Mouse (Mus musculus) 416B (cell line): ENCODE results near the gene As3mt.
"Not testable (repeated sequence)": the region's sequence is repeated elsewhere in the genome, so short reads cannot be mapped to it uniquely, and the experiment has no call there.

Experiments used
- DNase-seq: peaks from one replicate; pipeline ENCODE4 v3.0.0; 2011; ENCODE audit warnings: low read depth

The As3mt gene

GRCm38 (mm10) chr19:46699011-46699481, 8.2 kb upstream of the As3mt start:
- DNase-seq = peak; percentile 60

- no peak for DNase-seq
Measured at GRCm38 (mm10) chr19:46701156-46701555, 6.1 kb upstream of the As3mt start.

- peak; percentile 72 for DNase-seq
Measured at GRCm38 (mm10) chr19:46705779-46706495, 1.3 kb upstream of the As3mt start.

- no peak for DNase-seq
Measured at GRCm38 (mm10) chr19:46706540-46707295, 540 bp upstream of the As3mt start.

GRCm38 (mm10) chr19:46710614-46711013, 3.4 kb downstream of the As3mt start:
- DNase-seq = no peak

DNA sequence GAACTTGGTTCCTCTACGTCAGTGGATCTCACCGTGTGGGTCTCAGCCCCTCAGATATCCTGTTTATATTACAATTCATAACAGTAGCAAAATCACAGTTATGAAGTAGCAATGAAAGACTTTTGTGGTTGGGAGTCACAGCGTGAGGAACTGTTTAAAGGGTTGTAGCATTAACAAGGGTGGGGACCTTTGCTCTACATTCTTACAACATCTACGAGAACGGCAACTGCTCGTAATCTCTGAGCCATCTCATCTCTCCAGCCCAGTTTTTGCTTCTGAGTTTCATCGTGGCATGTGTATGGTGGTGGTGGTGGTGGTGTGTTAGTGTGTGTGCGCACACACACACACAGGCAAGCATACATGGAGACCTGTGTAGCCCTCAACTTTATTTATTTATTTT, 7.0 kb downstream of the As3mt start:
- DNase-seq = no peak

DNA sequence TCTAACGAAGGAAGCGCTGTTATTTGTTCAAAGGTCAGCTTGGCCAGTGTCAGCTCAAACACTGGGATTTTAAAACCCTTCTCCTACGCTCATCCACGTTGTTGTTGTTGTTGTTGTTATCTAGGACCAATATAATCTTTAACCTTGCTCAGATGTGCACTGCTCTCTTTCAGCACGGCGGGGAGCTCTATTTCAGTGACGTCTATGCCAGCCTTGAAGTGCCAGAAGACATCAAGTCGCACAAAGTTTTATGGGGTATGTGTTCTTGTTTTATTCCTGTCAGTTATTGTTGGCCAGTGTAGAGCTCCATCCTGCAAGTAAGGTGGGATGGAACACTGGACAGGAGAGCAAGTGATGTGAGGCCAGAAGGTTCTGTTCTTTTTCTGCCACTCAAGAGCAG, 7.8 kb downstream of the As3mt start:
- DNase-seq = no peak

- peak; percentile 36 for DNase-seq
Measured at GRCm38 (mm10) chr19:46718150-46718549, 10.9 kb downstream of the As3mt start.

DNA sequence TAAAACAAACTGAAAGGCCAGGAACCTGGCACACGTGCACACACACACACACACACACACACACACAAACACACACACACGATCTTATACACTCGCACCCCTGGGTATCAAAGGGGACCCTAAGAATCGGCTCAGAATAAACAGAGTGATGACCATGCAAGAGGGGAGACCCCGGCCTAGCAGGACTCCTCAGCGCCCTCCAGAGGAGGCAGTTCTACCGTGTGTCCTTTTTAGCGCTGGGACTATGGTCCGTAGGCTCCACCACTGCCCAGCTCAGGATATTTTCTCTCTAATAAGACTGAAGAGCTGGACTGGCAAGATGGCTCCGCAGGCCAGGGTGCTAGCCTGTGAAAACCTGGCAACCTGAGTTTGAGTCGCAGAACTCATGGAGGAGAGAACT, 17.2 kb downstream of the As3mt start:
- no peak for DNase-seq

- DNase-seq = no peak
Measured at GRCm38 (mm10) chr19:46726142-46726541, 18.9 kb downstream of the As3mt start.

GRCm38 (mm10) chr19:46727140-46727736, 20.0 kb downstream of the As3mt start:
- DNase-seq = no peak

- DNase-seq = peak; percentile 92
Measured at GRCm38 (mm10) chr19:46727945-46728540, 20.8 kb downstream of the As3mt start.

GRCm38 (mm10) chr19:46728909-46729308, 21.7 kb downstream of the As3mt start:
- peak; percentile 18 for DNase-seq

- DNase-seq = no peak
Measured at GRCm38 (mm10) chr19:46731351-46731750, 24.1 kb downstream of the As3mt start.

- not testable (repeated sequence) for DNase-seq
Measured at GRCm38 (mm10) chr19:46732673-46733072, 25.4 kb downstream of the As3mt start.

- DNase-seq = no peak
Measured at GRCm38 (mm10) chr19:46733626-46734025, 26.4 kb downstream of the As3mt start.

- no peak for DNase-seq
Measured at GRCm38 (mm10) chr19:46735241-46735640, 28.0 kb downstream of the As3mt start.

- DNase-seq = no peak
Measured at GRCm38 (mm10) chr19:46737106-46737505, 29.8 kb downstream of the As3mt start.

DNA sequence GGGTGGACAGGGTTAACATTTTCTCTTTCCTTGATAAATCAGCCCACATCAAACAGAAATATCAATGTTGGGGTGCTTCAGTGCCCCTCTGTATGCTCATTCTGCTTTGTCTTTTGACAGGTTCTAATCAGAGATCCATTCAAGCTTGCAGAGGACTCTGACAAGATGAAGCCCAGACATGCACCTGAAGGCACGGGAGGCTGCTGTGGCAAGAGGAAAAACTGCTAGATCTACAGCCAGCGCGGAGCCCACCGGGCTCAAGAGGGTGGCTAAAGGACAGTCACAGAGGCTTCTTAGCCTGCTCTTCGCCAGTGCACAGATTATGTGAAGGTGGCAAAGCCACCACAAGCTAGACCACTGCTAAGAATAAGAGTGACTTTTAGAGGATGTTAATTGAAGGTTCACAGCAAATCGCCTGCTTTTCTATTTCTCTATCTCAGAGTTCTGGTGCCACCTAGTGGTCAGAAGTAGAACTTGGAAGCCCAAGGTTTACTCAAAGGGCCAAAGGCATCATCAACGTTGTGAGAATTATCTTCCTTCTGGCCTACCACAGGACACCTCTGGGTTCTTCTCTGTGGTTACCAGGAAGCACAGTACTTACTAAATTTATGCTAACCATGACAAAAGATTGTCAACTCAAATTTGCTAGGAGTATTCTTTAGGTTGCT, 33.2 kb downstream of the As3mt start:
- DNase-seq = peak; percentile 81

GRCm38 (mm10) chr19:46741574-46741973, 34.3 kb downstream of the As3mt start:
- peak; percentile 61 for DNase-seq

- no peak for DNase-seq
Measured at GRCm38 (mm10) chr19:46744681-46745080, 37.4 kb downstream of the As3mt start.

GRCm38 (mm10) chr19:46747799-46748198, 40.5 kb downstream of the As3mt start:
- peak; percentile 82 for DNase-seq
